Mouse (Mus musculus) macrophage (primary cell): ENCODE measurements around the gene Mfsd4b1. TPM values are rescaled to one million over a fixed set of nuclear protein-coding genes. Genes with fewer than 3 reads are reported as not detected.

ENCODE experiments used
- H3K27ac ChIP-seq: fragments of 350-480 bp; formaldehyde crosslinking; 2 replicates; pipeline ENCODE4 v1.9.0; 2021
- H3K36me3 ChIP-seq: fragments of 350-480 bp; formaldehyde crosslinking; 2 replicates; pipeline ENCODE4 v1.9.0; 2021; ENCODE audit errors: inconsistent target
- H3K4me3 ChIP-seq: fragments of 350-480 bp; formaldehyde crosslinking; 2 replicates; pipeline ENCODE4 v1.9.0; 2021; ENCODE audit errors: inconsistent target
- H3K79me2 ChIP-seq: fragments of 350-480 bp; formaldehyde crosslinking; 2 replicates; pipeline ENCODE4 v1.9.0; 2021; ENCODE audit errors: inconsistent target
- WGBS: methylation state at CpG from one replicate; pipeline ENCODE4 v1.1.7; 2026; ENCODE audit warnings: inconsistent platforms; ENCODE audit not compliant: missing documents; 5-methylcytosine and 5-hydroxymethylcytosine counted together
- polyA plus RNA-seq: library from polyadenylated mRNA; stranded (reverse); fragments of 250-400 nt; gene quantifications from 3 replicates; pipeline ENCODE4 v1.2.4, GENCODE M21; 2018; ENCODE audit warnings: inconsistent platforms
- total RNA-seq, 78 experiments: library from RNA; depleted of rRNA; stranded (reverse); fragments of 250-400 nt; gene quantifications; 1 replicate in 9 of 78; 2 replicates in 24 of 78; 3 replicates in 43 of 78; 4 replicates in 2 of 78; pipeline ENCODE4 v1.2.4; 2018; ENCODE audit warnings: inconsistent platforms in 56 of 78

Mfsd4b1 gene
- 1 to 10 TPM in 2 of 26 experiments, under 1 TPM in 8, not detected in 16; 0.19 to 1.9 (median 0.50) TPM for total RNA-seq (2018; cell fraction: chromatin; rRNA removed)
- under 1 TPM in 21 of 26 experiments, not detected in 5; 0.03 to 0.20 (median 0.11) TPM for total RNA-seq (2018; cell fraction: cytosol; rRNA removed)
- 1 to 10 TPM in 3 of 26 experiments, under 1 TPM in 10, not detected in 13; 0.21 to 4.2 (median 0.47) TPM for total RNA-seq (2018; cell fraction: nucleus; rRNA removed)
- polyA plus RNA-seq, result not detected in 3 replicates

DNA sequence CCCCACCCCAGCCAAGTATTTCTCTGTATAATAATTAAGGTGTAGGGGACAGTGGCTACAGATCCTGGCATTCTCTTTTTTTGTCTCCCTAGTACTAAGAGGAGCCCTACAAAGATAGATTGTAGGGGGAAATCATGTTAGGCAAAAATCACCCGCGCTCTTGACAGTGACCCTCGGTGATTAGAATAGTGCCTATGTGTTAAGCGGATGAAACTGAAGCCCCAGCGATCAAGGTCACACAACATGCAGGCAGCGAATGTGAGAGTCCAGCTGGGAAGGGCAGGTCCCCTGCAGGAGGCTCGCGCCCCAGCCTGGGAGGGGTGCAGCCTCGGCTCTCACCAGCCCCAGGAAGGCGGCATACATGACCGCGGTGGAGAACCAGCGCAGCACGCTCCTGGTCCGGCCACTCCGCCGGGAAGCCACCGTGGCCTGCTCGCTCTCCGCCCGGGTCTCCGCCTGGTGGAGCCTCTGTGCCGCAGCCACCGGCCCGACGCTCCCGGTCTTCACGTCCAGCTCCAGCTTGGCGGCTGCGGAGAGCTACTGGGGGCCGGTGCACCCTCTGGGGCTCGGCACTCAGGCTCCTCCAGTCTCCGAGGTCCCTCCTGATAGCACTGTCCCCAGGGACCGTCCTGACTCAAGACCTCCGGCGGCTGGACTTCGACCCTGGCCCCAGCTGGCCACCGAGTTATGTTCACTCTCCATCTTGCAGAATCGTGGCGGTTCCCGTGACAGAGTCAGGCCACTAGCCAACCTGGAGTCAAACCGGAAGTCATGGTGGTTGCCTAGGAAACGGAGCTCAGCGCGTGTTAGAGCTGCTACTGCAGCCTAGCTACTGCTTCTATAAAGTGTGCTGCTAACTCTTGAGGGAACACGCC is at the start of gene Mfsd4b1:
Mfsd4b1 (minus strand) TSS at position 715 of the 875 bp plus-strand sequence.
- Histone ChIP-seq H3K4me3 (peak within 1 kb of the TSS; percentile 24), H3K27ac (no peak within 1 kb of the TSS), H3K36me3 (no peaks in the 10 kb centered on the region), H3K79me2 (no peaks in the 10 kb centered on the region)
- 5% methylated on average over 46 of the region's 46 CpGs for WGBS

- 34% methylated on average over 6 of the region's 6 CpGs for WGBS
- Histone ChIP-seq H3K27ac (no peak overlapping the region), H3K36me3 (0 out of 2 replicates have a peak, but pooled peaks cover 10% of the 10 kb centered on the region), H3K79me2 (peaks cover 28% of the 10 kb centered on the region; the same call in 1 of the 2 replicates), H3K4me3 (no peak overlapping the region)
These were observed 48.5 kb upstream of the Mfsd4b1 start for GRCm38 (mm10) chr10:40073608-40074007.

DNA sequence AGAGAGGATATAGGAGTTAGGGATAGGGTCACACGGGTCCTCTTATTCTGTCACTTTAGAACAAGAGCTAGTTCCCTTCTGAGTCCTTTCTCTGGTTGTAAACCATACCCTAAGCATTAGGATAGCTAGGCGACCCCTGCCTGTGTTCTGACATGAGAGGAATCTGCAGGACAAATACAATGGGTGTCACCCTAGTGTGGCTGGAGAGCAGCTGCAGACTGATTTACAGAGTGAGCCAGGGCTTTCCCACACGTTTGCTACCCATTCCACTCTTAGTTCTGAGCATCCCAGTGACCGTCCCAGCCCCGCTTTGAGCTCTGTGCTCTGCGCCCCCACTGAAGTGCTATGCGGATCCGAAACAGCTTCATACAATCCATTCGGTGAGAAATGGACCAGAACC is 45.6 kb upstream of the Mfsd4b1 start:
- H3K4me3 ChIP-seq, result no peak overlapping the region
- H3K79me2 ChIP-seq, result peaks cover 23% of the 10 kb centered on the region; the same call in 1 of the 2 replicates
- H3K36me3 ChIP-seq, result no peaks in the 10 kb centered on the region
- H3K27ac ChIP-seq, result 0 out of 2 replicates have a peak overlapping the region, but pooled peaks have one; percentile 10
- 88% methylated on average over 9 of the region's 9 CpGs for WGBS

DNA sequence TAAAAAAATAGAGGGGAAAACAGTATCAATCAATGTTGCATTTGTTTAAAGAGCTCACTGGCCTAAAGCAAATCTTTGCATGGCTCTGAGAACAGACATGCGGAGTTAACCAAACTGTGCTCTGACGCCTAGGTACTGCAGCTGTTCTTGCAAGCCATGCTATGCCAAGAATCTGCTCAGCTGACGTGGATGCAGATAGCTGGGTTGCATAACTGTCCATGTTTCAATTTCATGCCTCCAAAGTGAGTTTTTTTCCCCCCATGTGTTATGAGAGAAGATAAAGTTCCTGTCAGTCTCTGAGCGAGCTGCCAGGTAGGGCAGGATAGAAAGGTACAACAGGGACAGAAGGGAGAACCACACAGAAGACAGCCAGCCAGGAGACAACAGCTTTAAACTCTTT is 44.2 kb upstream of the Mfsd4b1 start:
- Histone ChIP-seq H3K36me3 (no peaks in the 10 kb centered on the region), H3K4me3 (no peak overlapping the region), H3K27ac (peak overlapping the region; percentile 77), H3K79me2 (peaks cover 23% of the 10 kb centered on the region; the same call in 1 of the 2 replicates)
- WGBS, result 49% methylated on average over 4 of the region's 4 CpGs

DNA sequence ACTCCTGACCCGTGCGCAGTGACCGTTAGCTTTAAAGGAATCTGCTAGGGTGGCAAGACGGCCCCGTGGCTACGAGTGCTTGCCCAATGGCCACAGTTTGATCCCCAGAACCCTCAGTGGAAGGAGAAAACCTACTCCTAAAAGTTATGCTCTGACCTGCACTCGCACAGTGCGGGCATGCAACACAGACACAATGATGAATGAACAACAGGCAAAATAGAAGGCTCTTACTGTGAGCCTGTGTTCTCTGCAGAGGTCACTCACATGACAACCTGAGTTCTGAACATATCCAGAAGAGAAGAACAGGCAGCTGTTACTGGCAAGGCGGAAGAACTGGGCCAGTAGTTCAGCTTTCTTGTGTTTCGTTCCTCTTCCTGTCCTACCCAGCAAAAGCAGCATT is 43.5 kb upstream of the Mfsd4b1 start:
- Histone ChIP-seq H3K4me3 (no peak overlapping the region), H3K27ac (peak overlapping the region; percentile 77), H3K79me2 (peaks cover 22% of the 10 kb centered on the region; the same call in 1 of the 2 replicates), H3K36me3 (no peaks in the 10 kb centered on the region)
- 29% methylated on average over 10 of the region's 10 CpGs for WGBS

DNA sequence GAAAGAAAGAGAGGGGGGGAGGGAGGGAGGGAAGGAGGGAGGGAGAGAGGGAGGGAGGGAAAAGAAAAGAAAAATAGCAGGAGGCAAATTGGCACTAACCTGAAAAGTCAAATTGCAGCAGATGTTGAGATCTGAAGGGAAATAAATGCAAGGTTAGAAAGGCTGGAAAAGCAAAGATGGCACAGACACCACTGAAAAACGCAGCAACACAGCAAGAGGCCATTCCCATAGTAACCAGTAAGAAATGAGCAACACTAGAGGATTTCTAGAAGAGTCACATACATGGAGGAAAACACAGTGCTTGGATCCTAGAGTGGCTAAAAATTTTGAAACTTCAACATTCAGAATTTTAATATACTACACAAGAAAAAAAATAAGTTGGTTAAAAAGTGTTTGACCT is 42.5 kb upstream of the Mfsd4b1 start:
- 100% methylated on average over 1 of the region's 1 CpGs for WGBS
- no peaks in the 10 kb centered on the region for H3K36me3 ChIP-seq

DNA sequence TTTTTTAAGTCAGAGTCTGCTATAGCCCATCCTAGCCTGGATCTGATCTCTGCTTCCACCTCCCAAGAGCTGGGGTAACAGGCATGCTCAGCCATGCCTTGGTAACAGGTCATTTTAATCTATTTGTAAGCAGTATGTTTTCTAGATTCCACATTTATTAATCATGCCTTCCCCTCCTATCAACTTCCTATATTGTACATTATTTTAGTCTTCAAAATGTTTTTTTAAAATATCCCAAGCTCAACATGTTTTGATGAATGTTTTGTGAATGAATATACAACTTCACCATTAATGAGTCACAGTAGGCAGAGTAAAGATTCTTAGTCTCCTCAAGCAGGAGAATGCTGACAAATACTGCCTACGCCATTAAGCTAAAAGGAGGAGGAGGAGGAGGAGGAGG is 42.0 kb upstream of the Mfsd4b1 start:
- Histone ChIP-seq H3K4me3 (no peak overlapping the region), H3K36me3 (no peaks in the 10 kb centered on the region), H3K27ac (0 out of 2 replicates have a peak overlapping the region, but pooled peaks have one; percentile 7), H3K79me2 (peaks cover 7% of the 10 kb centered on the region; the same call in 1 of the 2 replicates)
- no CpG with 5 or more reads among the region's 1 CpGs for WGBS

More for the DNA sequence above, 42.5 kb upstream of the Mfsd4b1 start:
- Histone ChIP-seq H3K4me3 (no peak overlapping the region), H3K79me2 (peaks cover 11% of the 10 kb centered on the region; the same call in 1 of the 2 replicates), H3K27ac (peak overlapping the region; percentile 77; the same call in 1 of the 2 replicates)

DNA sequence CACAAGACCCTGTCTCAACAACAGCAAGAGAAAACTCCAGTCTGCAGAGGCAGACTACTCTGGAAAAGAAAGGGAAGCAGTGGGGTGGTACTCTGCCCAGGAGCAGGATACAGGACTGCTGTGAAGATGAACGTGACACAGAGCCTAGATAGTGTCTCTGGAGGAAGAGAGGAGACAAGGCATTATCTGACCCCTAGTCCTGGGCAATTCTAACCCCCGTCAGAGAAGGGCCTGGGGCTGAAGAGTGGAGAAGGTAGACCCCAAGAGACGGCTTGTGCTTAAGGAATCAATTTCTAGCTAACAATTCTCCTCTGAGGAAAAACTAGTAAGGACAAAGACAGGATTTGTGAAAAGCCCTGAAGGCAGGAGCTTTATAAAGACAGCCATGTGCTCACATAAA is 40.3 kb upstream of the Mfsd4b1 start:
- no peak overlapping the region for H3K4me3 ChIP-seq
- H3K27ac ChIP-seq, result no peak overlapping the region
- no peaks in the 10 kb centered on the region for H3K36me3 ChIP-seq
- no peaks in the 10 kb centered on the region for H3K79me2 ChIP-seq
- 93% methylated on average over 3 of the region's 3 CpGs for WGBS

DNA sequence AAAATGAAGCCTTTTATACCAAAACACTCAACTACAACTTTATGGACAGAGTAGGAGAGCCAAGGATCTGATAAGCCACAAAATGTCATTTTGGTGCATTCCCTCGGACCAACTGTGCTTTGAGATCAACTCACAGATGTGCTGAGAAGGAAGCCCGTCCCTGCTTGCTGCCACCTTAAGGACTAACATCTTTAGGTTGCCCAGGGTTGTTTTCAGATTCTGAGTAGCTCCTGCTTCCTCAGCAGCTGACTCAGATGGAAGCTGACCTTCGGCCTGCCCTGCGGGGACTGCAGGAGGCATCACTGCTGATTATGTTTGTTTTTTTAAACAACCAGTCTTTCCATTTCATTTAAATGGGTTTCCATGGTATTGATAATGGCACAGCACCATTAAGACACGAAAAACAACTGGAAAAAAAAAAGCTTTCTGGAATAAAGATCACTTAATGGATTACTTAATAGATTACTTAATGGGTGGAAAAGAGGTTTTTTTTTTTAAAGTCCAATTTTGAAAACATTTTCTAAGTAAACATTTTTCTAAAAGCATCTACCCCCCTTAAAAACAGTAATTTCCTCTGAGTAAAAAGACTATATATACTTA is 38.3 kb upstream of the Mfsd4b1 start:
- WGBS, result 92% methylated on average over 5 of the region's 5 CpGs
- no peaks in the 10 kb centered on the region for H3K36me3 ChIP-seq
- H3K27ac ChIP-seq, result no peak overlapping the region
- no peak overlapping the region for H3K4me3 ChIP-seq
- peaks cover 13% of the 10 kb centered on the region for H3K79me2 ChIP-seq

DNA sequence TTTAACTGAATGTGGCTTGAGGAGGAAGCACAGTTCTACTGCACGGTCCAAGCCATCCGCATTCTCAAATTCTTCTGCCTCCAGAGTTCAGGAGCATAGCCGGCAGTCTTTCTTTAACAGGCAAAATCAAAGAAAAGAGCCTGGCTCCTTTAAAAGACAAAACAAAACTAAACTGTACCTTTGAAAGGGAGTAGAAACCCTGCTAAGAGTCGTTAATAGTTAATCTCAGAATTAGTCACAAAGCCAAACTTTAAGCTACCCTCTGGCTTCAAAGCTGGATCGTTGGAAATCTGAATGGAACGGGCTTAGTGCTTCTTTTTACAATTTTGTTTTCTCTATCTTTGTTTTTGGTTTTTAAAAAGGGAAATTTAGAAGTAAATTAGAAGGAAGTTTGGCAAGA is 37.7 kb upstream of the Mfsd4b1 start:
- Histone ChIP-seq H3K79me2 (peaks cover 14% of the 10 kb centered on the region), H3K27ac (no peak overlapping the region), H3K4me3 (no peak overlapping the region), H3K36me3 (no peaks in the 10 kb centered on the region)
- WGBS, result 89% methylated on average over 6 of the region's 6 CpGs

GRCm38 (mm10) chr10:40061926-40062325 is 36.9 kb upstream of the Mfsd4b1 start:
- Histone ChIP-seq H3K36me3 (no peaks in the 10 kb centered on the region), H3K79me2 (peaks cover 14% of the 10 kb centered on the region), H3K27ac (no peak overlapping the region), H3K4me3 (no peak overlapping the region)
- 94% methylated on average over 5 of the region's 5 CpGs for WGBS

DNA sequence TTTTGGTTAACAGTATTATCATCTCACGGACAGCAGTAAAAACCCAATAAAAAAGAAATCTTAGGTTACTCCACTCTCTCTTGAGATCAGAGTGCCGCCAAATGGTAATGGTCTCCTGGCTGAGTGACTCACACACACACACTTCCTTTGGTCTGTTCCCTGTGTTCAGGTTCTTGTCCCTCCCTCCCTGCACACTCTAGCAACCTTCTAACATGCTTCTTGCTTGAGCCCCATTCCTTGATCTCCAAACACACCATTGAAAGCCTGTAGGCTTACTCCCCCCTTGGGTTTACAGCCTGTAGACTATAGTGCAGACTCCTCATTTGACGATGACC is 33.7 kb upstream of the Mfsd4b1 start:
- no peaks in the 10 kb centered on the region for H3K36me3 ChIP-seq
- WGBS, result 87% methylated on average over 3 of the region's 3 CpGs
- H3K4me3 ChIP-seq, result no peak overlapping the region
- no peak overlapping the region for H3K27ac ChIP-seq
- peaks cover 14% of the 10 kb centered on the region for H3K79me2 ChIP-seq

GRCm38 (mm10) chr10:40058062-40058785 is 33.2 kb upstream of the Mfsd4b1 start:
- 63% methylated on average over 6 of the region's 6 CpGs for WGBS
- Histone ChIP-seq H3K79me2 (peaks cover 14% of the 10 kb centered on the region), H3K36me3 (no peaks in the 10 kb centered on the region), H3K27ac (no peak overlapping the region), H3K4me3 (no peak overlapping the region)

- WGBS, result 13% methylated on average over 2 of the region's 2 CpGs
- H3K36me3 ChIP-seq, result no peaks in the 10 kb centered on the region
These were observed 32.5 kb upstream of the Mfsd4b1 start for GRCm38 (mm10) chr10:40057615-40058014.

More at GRCm38 (mm10) chr10:40057615-40058014, 32.5 kb upstream of the Mfsd4b1 start:
- H3K27ac ChIP-seq, result no peak overlapping the region
- H3K79me2 ChIP-seq, result peaks cover 14% of the 10 kb centered on the region
- H3K4me3 ChIP-seq, result no peak overlapping the region
